Mouse (Mus musculus) cerebellum, postnatal 36 days (tissue): ENCODE measurements around the gene Fbp2.
"Not testable (repeated sequence)": the region's sequence is repeated elsewhere in the genome, so short reads cannot be mapped to it uniquely, and the experiment has no call there.

Source experiments
- DNase-seq, 2 experiments: peaks; one replicate each; pipeline ENCODE4 v3.0.0; 2021 to 2022; ENCODE audit warnings: mixed read lengths in 2 of 2

Fbp2 gene

DNA sequence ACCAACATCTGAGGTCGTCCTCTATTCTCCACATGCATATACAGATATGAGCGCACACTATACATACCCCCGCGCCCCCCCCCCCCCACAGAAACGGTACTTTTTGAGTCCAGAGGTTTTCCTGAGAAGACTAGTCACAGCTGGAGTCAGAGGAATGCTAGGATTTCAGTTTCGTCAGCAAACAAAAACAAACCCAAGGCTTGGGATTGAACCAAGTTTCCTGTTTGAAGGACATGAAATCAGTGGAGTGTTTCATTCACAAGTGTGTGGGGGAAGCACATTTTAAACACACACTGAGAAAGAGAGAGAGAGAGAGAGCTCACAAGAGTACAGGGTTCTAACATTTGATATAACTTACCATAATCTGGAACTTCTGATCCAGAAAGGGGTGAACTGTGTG is 5.5 kb upstream of the Fbp2 start:
- DNase-seq: no peak

DNA sequence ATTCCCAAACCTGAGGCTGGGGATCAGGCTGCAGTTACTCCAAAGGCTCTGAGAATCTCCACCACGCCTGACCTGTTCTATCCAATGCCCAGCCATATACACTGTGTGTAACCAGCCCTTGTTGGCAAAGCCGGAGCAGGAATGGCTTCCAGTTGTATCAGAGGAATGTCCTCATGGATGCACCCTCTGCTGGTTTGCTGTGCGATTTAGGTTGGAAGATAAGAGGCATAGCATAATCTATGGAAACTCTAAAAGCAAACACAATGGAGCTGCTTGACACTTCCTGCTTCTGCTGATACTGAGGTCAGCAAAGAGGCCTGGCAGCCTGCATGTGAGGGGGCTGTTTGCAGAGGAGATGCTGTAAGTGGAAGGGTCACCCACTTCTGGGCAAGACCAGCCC is 4.7 kb upstream of the Fbp2 start:
- no peak for DNase-seq

DNA sequence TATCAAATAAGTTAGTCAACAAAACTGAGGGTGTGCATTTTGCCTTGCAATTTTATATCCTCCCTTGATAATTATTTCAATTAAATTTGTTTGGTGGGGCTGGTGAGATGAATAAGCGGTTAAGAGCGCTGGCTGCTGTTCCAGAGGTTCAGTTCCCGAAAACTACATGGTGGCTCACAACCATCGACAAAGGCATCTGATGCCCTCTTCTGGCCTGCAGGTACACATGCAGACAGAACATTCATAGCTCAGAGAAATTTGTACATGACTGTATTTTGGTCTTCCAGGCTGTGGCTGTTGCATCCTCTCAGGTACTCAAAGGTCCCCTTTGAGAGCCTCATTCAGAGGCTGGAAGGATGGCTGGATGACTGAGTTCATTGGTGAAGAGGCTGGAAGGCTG is 1.8 kb upstream of the Fbp2 start:
- no peak for DNase-seq

DNA sequence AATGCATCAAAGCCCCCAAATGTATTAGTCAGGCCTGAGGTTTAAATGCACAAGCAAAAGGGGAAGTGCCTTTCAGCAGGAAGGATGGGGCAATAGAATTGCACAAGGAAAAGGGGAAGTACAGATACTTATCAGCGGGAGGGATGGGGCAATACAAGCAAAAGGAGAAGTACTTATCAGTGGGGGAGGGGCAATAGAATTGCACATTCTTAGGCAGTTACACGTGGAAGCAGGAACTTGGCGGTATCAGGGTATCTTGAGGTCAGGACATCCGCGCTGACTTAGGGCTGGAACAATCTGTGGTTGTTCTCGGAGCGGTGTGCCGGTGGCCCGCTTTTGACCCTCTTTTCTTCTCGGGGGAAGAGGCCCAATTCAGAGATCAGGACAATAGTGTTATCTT is 1.0 kb upstream of the Fbp2 start:
- not testable (repeated sequence) for DNase-seq

DNA sequence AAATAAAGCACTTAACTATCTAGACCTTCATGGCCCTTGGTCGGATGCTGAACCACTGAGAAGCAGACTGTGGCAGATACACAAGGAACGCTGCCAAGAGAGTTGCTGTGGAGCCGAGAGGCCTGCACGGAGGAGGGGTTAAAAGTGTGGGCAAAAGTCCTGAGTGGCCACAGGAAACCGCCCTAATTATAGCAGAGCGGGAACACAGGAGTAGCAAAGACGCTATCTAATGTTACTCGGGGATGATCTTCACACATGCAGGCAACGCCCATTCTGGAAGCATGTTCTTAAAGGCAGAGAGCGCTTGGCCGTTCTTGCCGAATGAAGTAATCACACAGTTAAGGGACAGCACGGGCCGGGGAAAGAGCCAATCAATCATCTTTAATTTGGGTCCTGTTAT is 1.4 kb downstream of the Fbp2 start:
- no peak for DNase-seq

DNA sequence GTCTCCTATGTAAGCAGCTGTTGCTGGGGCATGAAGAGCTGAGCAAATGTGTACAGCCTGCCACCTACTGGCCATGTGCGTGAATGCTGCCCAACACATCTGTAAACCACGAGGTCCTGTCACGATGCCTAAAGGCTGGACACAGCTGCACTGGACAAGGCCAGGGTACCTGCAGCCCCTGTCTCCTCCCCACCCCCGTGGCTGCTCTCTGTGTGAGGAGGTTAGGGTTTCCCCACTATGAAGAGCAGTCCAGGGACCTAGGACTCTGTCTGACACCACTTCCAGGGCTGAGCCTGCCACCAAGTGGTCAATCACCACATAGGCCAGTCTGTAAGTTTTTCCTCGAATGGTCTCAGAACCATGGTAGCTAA is 1.9 kb downstream of the Fbp2 start:
- peak; percentile 36 to 49 for DNase-seq

DNA sequence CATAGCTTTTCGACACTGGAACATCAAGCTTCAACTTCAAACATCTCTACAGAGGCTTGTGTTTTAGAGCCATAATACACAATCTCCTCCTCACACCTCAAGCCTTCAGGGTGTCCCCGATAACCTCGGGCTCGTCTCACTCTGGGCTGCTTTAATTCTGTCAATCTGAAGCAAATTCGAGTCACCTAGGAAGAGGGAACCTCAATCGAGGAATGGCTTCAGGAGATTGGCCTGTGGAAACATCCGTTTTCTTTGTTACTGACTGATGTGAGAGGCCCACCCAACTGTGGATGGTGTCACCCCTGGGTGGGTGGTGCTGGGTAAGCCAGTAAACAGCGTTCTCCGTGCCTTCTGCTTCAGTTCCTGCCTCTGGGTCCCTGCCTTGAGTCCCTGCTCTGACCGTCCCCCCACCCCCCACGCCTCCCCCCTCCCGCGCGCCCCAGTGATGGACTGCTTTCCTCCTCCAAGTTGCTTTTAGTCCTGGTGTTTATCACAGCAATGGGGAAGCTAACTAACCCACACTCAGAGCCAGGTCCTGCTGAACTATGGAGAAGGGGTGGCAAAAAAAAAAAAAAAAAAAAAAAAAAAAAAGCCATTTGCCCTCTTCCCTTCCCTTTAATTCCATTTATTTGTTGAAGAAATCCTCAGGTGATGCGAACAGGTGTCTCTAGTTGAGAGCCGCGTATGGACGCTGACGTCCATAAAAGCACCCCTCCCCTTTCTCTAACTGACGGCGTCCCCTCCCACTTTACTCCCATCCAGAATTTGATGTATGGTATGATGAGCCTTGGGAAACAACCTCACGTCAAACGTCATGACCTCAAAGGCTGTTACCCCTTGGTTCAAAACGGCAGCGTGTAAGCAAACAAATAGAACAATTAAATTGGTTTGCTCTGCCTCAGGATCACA is 2.6 kb downstream of the Fbp2 start:
- DNase-seq: no peak

DNA sequence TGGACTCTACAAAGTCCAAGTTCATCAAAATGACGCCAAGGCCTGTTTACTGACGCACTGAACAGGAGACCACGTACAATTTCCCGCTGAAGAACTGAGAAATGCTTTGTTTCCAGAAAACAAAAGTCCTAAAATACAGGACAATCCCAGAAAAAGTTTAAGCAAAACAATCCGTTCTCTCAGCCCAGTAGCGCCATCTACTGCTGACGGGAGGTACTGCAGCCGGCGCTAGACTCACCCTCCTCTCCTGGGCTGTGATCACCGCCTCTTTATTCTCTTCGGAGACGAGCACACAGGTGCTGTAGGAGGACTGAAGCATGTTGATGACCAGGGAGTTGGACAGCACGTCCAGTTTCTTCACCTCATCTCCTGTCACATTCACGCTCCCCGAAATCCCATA is 3.6 kb downstream of the Fbp2 start:
- DNase-seq: peak; percentile 59 to 61

DNA sequence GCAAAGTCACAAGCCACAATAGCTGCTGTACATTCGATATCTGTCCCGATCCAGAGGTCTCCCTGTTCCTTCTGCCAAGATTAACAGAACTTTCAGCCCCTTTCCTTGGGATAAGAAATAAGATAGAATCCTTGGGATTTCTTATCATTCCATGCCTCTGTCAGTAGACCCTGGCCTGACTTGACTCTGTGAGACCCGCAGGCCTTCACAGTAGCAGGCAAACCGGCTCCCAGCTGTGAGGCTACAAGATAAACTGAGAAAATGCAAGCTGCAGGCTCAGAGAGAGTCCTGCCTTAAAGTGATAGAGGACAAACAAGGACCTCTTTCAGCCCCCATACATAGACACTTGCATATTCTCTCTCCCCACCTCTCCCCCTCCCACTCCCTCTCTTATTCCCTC is 24.9 kb downstream of the Fbp2 start:
- no peak for DNase-seq

DNA sequence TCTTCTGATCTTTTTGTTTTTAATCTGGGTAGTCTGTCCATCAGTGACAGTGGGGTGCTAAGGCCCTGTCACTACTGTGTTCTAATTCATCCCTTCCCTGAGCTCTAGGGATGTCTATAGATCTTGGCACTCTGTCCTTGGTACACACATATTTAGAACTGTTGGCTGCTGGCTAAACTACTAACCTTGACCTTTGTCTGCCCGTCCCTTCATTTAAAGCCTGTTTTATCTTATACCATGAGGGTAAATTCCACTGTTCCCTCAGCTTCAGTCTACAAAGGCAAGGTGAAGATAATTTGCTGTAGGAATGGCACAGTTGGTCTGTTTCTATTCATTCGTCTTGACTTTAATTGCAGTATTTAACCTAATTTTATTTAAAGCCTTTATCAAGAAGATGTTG is 26.0 kb downstream of the Fbp2 start:
- no peak for DNase-seq

DNA sequence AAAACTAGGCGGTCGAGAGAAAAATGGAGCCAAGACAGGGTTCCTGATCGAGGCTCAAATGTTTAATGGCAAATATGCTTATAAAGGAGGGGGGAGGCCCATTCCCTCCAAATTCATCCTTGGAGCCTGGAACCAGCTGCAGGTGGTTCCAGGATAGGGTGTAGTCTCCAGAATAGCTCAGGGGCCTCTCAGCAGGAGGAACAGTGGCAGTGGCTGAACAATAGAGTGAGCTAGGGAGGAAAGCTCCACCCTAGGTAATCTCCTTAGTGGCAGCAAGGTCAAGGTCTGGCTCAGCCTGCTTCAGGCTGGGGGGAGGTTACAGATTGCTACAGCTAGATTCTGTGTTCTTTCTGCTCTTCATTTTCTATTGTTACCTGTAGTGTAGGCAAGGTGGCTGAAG is 42.5 kb downstream of the Fbp2 start:
- DNase-seq: not testable (repeated sequence)

DNA sequence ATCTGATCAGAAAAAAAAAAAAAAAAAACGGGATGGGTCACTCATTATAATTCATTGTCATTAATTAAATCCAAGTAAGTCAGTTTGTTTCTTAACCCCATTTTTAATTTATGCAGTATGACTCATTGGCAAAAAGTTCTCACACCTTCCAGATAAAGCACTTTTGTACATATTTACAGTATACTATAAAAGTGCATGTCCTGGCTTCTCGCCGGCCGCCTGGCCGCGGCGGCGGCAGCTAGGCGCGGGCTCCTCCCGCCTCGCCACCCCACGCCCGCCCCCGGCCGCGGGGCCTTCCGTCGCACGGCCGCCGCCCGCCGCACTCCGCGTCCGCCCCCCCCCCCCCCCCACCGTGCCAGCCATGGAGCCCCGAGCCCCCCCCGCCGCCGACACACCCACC is 45.5 kb downstream of the Fbp2 start:
- DNase-seq: no peak

DNA sequence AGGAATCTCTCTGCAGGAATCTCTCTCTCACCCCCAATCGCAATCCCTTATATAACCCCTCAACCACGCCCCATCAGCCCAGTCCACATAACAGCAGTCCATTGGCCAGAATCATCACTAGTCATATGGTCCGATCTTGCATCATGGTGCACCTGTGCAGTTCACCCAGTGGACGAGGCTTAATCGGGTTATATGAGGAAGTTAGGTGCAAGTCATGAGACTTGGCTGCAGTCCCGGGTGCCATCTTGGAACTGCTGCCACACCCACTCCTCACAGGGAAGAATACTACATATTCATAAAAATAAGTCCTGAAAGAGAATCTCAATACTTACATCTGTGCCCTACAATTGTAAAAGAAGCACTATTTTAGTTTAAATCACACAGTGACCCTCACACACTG is 50.2 kb downstream of the Fbp2 start:
- not testable (repeated sequence) for DNase-seq
